Mouse (Mus musculus) stomach, embryonic 14.5 days (tissue): ENCODE data around the gene Fbrsl1. TPM values are rescaled to one million over a fixed set of nuclear protein-coding genes. Genes with fewer than 3 reads are reported as not detected.

Experiments
- ATAC-seq: fragments of 200-750 bp; cut with Nextera tagmentation; 2 replicates; pipeline ENCODE4 v1.8.0; 2017; ENCODE audit warnings: low read depth, moderate TSS enrichment; ENCODE audit not compliant: insufficient number of reproducible peaks, insufficient read depth, low FRiP score
- H3K27ac ChIP-seq: fragments of 300-500 bp; sonication (generic); 2 replicates; pipeline ENCODE4 v1.5.1; 2014; ENCODE audit warnings: mild to moderate bottlenecking, low read length, moderate library complexity, mixed read lengths
- H3K27me3 ChIP-seq: fragments of 300-500 bp; sonication (generic); 2 replicates; pipeline ENCODE4 v1.6.1; 2014; ENCODE audit warnings: low read length, control low read depth, mixed read lengths; ENCODE audit not compliant: control insufficient read depth, insufficient read depth
- H3K36me3 ChIP-seq: fragments of 300-500 bp; sonication (generic); 2 replicates; pipeline ENCODE4 v1.6.1; 2014; ENCODE audit warnings: mild to moderate bottlenecking, control low read depth, low read length, moderate library complexity, mixed read lengths; ENCODE audit not compliant: control insufficient read depth, insufficient read depth
- H3K4me1 ChIP-seq: fragments of 300-500 bp; sonication (generic); 2 replicates; pipeline ENCODE4 v1.6.1; 2014; ENCODE audit warnings: low read length, control low read depth, mixed read lengths; ENCODE audit not compliant: control insufficient read depth, insufficient read depth
- H3K4me2 ChIP-seq: fragments of 300-500 bp; sonication (generic); replicated peaks from 2 replicates; pipeline ENCODE4 v1.6.1; 2014; ENCODE audit warnings: low read depth, low read length, control low read depth
- H3K4me3 ChIP-seq: fragments of 300-500 bp; sonication (generic); 2 replicates; pipeline ENCODE4 v1.5.1; 2014; ENCODE audit warnings: low read depth, low read length, control low read depth
- H3K9ac ChIP-seq: fragments of 300-500 bp; sonication (generic); replicated peaks from 2 replicates; pipeline ENCODE4 v1.6.1; 2014; ENCODE audit warnings: low read depth, mild to moderate bottlenecking, control low read depth, low read length, moderate library complexity, mixed read lengths
- H3K9me3 ChIP-seq: fragments of 300-500 bp; sonication (generic); 2 replicates; pipeline ENCODE4 v1.6.1; 2016; ENCODE audit warnings: low read depth, low read length, control low read depth; ENCODE audit not compliant: control insufficient read depth
- WGBS: fragments of 180-500 bp; shearing (Covaris S2); extraction: QIAGEN DNeasy Blood & Tissue Kit; methylation state at CpG from one replicate; pipeline ENCODE4 v1.1.7; 2014; 5-methylcytosine and 5-hydroxymethylcytosine counted together
- polyA plus RNA-seq: library from polyadenylated mRNA; unstranded; fragments of >200 nt; fragmentation: Nextera tagmentation; extraction: Ambion mirVana; gene quantifications from 2 replicates; pipeline ENCODE4 v1.2.1, GENCODE M21; 2014

Gene Fbrsl1
- 8.6 and 9.8 TPM in 2 replicates for polyA plus RNA-seq

DNA sequence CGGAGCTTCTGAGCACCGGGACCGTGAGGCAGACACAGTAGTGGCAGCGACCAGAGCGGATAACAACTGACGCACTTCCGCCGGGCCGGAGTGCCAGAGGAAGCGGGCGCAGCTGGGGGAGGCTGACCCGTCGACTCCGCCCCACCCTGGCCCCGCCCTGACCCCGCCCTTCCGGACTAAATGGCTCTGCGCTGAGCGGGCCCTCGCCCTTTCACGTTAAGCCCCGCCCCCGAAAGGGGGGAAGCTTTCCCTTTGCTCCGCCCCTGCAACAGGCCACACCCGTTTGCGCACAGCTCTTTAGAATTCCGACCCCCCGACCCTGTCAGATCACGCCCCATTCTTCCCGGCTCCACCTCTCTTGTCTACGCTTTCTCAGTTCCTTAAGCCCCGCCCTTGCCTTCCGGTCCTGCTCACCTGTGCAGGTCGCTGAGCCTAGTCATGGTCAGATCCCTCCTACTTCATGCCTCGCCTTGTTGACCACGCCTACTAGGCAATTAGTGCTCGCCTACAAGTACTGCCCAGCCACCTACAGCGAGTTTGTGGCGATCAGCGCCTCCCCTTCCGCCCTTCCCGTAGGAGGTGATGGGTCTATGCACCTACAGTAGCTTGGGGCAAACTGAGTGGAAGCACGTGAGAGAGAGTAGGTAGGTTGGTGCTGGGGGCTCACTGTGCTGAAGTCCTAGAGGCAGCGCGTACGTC, at the start of gene Fbrsl1:
Fbrsl1 (minus strand) TSS at position 68 of the 699 bp plus-strand sequence.
- Histone ChIP-seq H3K27me3 (no peaks in the 10 kb centered on the region), H3K27ac (no peak within 1 kb of the TSS), H3K4me1 (peaks cover 17% of the 10 kb centered on the region), H3K9me3 (no peaks in the 10 kb centered on the region), H3K4me3 (peak within 1 kb of the TSS; percentile 90), H3K36me3 (no peaks in the 10 kb centered on the region), H3K4me2 (peak within 1 kb of the TSS; percentile 95), H3K9ac (peak within 1 kb of the TSS; percentile 72)
- ATAC-seq: peak; percentile 98
- WGBS: under 1% methylated on average over 35 of the region's 46 CpGs

DNA sequence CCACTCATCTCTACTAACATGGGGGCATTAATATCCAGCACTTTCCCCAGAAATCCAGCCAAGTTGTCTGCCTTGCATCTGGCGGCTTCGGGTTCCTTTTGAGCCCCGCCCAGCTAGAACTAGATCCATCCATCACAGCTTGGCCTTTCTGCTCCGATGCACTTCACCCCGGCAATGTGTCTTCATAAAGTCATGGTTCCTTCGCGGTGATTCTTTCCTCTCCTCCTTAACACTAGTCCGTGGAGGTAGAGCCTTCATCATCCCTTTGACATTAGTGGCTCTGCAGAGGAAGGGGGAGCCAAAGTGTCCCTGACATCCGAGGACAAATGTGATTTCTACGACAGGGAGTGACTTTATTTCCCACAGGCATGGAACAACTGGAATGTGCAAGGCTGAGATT, 49.8 kb upstream of the Fbrsl1 start:
- Histone ChIP-seq H3K36me3 (no peaks in the 10 kb centered on the region), H3K27ac (no peak overlapping the region), H3K4me1 (no peaks in the 10 kb centered on the region), H3K9me3 (no peaks in the 10 kb centered on the region), H3K4me2 (no peak overlapping the region), H3K27me3 (no peaks in the 10 kb centered on the region), H3K9ac (no peak overlapping the region), H3K4me3 (no peak overlapping the region)
- 21% methylated on average over 10 of the region's 10 CpGs for WGBS
- no peak for ATAC-seq

DNA sequence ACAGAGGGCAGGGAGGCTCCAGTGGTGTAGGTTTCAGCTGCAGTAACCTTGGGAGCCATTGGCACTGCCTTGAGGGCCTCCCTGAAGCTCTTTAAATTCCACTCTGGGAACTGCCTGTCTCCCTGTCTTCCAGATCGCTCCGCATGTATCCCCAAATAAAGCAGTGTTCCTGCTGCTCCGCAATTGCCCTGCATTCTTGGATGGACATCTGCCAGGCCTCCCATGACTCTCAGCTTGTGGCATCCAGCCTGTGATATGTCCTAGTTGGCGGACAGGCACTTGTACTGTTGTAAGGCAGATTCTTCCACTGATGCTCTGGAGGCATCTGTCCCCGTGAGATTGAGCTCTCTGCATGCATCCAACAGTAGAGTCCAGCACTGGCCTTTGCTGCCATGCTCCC, 49.3 kb upstream of the Fbrsl1 start:
- Histone ChIP-seq H3K36me3 (no peaks in the 10 kb centered on the region), H3K27ac (no peak overlapping the region), H3K9ac (no peak overlapping the region), H3K4me1 (no peaks in the 10 kb centered on the region), H3K4me3 (no peak overlapping the region), H3K27me3 (no peaks in the 10 kb centered on the region), H3K4me2 (no peak overlapping the region), H3K9me3 (no peaks in the 10 kb centered on the region)
- ATAC-seq: no peak
- 64% methylated on average over 5 of the region's 5 CpGs for WGBS

DNA sequence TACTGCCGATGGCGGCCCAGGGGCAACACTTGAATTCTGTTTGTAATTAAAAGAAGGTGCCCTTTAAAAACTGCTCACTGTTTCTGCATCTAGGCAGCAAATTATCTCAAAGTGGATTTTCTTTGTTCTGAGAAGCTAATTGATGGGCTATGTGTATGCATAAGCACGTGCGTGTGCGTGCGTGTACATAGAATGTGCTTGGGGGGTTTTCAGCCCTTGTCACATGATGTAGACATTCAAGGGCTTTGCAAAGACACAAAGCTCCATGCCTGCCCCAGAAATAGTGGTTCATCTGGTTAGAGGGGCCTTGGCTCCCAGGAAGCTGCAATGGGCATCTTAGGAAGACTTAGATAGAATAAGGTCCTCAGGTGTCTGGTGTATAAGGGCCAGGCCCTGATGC, 46.7 kb upstream of the Fbrsl1 start:
- ATAC-seq: no peak
- Histone ChIP-seq H3K36me3 (no peaks in the 10 kb centered on the region), H3K9me3 (no peaks in the 10 kb centered on the region), H3K4me1 (no peaks in the 10 kb centered on the region), H3K4me3 (no peak overlapping the region), H3K27ac (no peak overlapping the region), H3K9ac (no peak overlapping the region), H3K4me2 (no peak overlapping the region), H3K27me3 (no peaks in the 10 kb centered on the region)
- WGBS: 89% methylated on average over 6 of the region's 6 CpGs

DNA sequence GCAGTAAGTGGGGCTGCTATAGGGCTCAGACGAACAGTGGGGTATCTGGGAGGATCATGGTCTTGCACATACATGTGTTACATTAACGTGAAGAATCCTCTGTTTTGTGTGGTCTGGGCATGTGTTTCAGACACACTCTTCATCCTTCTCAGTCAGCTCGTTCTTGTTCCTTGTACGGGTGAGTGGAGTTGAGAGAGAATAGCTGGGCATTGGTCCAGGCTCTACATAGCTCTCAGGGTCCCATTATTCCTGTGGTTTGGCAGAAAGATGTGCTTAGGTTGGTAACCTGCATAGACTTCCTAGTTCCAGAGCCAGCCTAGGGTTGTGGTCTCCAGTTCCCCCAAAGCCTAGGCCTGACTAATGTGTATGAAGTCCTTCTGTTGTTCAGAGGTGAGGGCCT, 46.1 kb upstream of the Fbrsl1 start:
- H3K9me3 ChIP-seq: no peaks in the 10 kb centered on the region
- no peak overlapping the region for H3K9ac ChIP-seq
- H3K27ac ChIP-seq: no peak overlapping the region
- no peaks in the 10 kb centered on the region for H3K4me1 ChIP-seq
- ATAC-seq: no peak
- no peak overlapping the region for H3K4me3 ChIP-seq
- H3K36me3 ChIP-seq: no peaks in the 10 kb centered on the region
- H3K27me3 ChIP-seq: no peaks in the 10 kb centered on the region
- WGBS: 69% methylated on average over 4 of the region's 4 CpGs
- H3K4me2 ChIP-seq: no peak overlapping the region

DNA sequence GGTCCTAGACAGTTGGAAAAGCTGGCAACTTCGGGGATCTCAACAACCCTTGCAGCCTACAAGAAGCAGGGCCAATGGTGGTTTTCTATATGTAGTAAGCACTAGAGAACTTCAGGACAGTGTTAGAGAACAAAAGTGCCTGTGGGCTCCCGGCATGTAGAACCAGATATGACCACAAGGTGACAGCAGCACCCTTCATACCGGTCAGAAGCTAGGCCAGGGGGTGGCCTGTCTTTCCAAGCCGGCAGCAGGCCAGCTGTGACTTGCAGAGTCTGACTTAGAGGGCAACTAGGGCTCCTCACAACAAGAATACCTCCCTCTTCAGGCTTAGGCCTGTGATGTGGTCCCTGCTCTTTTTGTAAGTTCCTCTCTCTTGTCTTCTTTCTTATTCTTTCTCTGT, 45.5 kb upstream of the Fbrsl1 start:
- Histone ChIP-seq H3K27me3 (no peaks in the 10 kb centered on the region), H3K9me3 (no peaks in the 10 kb centered on the region), H3K4me3 (no peak overlapping the region), H3K4me1 (no peaks in the 10 kb centered on the region), H3K27ac (no peak overlapping the region), H3K36me3 (no peaks in the 10 kb centered on the region), H3K9ac (no peak overlapping the region), H3K4me2 (no peak overlapping the region)
- peak; percentile 77; the same call in 1 of the 2 replicates for ATAC-seq
- WGBS: 5% methylated on average over 4 of the region's 4 CpGs

DNA sequence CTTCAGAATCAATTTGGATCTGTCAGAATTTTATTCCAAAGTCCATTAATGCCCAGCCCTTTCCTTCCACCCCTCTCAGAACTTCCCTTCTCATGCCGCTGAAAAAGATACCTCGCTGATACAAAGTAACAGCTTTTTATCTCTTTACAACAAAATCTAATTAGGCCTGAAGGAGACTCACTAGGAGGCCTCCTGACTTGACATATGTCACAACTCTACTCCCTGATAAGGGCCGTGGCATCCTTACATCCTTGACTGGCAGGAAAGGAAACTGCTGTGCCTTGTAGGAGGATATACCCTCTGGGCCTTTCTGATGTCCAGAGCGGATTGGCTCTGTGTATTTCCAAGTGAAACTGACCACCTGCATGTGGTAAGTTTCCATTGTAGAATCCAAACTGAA, 41.3 kb upstream of the Fbrsl1 start:
- Histone ChIP-seq H3K9ac (no peak overlapping the region), H3K27ac (no peak overlapping the region), H3K36me3 (no peaks in the 10 kb centered on the region), H3K4me1 (no peaks in the 10 kb centered on the region), H3K27me3 (no peaks in the 10 kb centered on the region), H3K9me3 (no peaks in the 10 kb centered on the region), H3K4me3 (no peak overlapping the region), H3K4me2 (no peak overlapping the region)
- no peak for ATAC-seq
- WGBS: 50% methylated on average over 4 of the region's 4 CpGs

DNA sequence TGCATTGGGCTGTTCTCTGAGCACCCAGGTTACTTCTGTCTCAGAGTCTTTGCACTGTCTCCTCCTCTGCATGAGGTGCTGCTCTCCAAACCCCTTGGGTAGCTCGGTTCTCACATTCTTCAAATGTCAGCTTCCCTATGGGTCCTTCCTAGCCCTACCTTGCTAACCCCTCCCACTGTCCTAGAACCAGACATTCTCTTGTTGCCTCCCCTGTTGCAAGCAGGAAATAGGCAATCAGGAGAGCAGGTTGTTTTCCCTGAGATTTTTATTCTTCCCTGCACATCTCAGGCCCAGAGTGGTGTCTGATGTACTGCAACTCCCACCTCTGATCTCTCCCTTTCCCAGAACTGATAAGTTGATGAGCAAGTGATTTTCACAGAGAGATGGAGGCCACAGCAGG, 39.6 kb upstream of the Fbrsl1 start:
- no peak for ATAC-seq
- no peak overlapping the region for H3K4me2 ChIP-seq
- H3K27me3 ChIP-seq: no peaks in the 10 kb centered on the region
- no peak overlapping the region for H3K27ac ChIP-seq
- no peaks in the 10 kb centered on the region for H3K9me3 ChIP-seq
- WGBS: 19% methylated on average over 1 of the region's 1 CpGs
- no peak overlapping the region for H3K4me3 ChIP-seq
- H3K9ac ChIP-seq: no peak overlapping the region
- H3K36me3 ChIP-seq: no peaks in the 10 kb centered on the region
- no peaks in the 10 kb centered on the region for H3K4me1 ChIP-seq
